Mouse (Mus musculus) forebrain, embryonic 14.5 days (tissue): ENCODE results near the gene Ndufa10. TPM values are rescaled to one million over a fixed set of nuclear protein-coding genes. Genes with fewer than 3 reads are reported as not detected.

Experiments
- ATAC-seq: fragments of 200-750 bp; cut with Nextera tagmentation; 2 replicates; pipeline ENCODE4 v1.8.0; 2017; ENCODE audit warnings: mild to moderate bottlenecking, moderate library complexity
- DNase-seq: peaks from one replicate; pipeline ENCODE4 v3.0.0-alpha.2; 2015; ENCODE audit warnings: low spot score
- H3K27ac ChIP-seq: fragments of 300-500 bp; sonication (generic); 2 replicates; pipeline ENCODE4 v1.5.1; 2014; ENCODE audit warnings: low read depth, mild to moderate bottlenecking, control low read depth, low read length, moderate library complexity
- H3K27me3 ChIP-seq: fragments of 300-500 bp; sonication (generic); replicated peaks from 2 replicates; pipeline ENCODE4 v1.6.1; 2014; ENCODE audit warnings: low read length, control low read depth, mixed read lengths; ENCODE audit not compliant: control insufficient read depth, insufficient read depth
- H3K36me3 ChIP-seq: fragments of 300-500 bp; sonication (generic); 2 replicates; pipeline ENCODE4 v1.6.1; 2014; ENCODE audit warnings: low read length, control low read depth; ENCODE audit not compliant: control insufficient read depth, insufficient read depth
- H3K4me1 ChIP-seq: fragments of 300-500 bp; sonication (generic); 2 replicates; pipeline ENCODE4 v1.6.1; 2014; ENCODE audit warnings: antibody characterized with exemption, low read length, control low read depth; ENCODE audit not compliant: control insufficient read depth, insufficient read depth
- H3K4me2 ChIP-seq: fragments of 300-500 bp; sonication (generic); 2 replicates; pipeline ENCODE4 v1.6.1; 2014; ENCODE audit warnings: mild to moderate bottlenecking, control low read depth, low read length
- H3K4me3 ChIP-seq: fragments of 300-500 bp; sonication (generic); 2 replicates; pipeline ENCODE4 v1.5.1; 2014; ENCODE audit warnings: low read depth, low read length, control low read depth
- H3K9ac ChIP-seq: fragments of 300-500 bp; sonication (generic); 2 replicates; pipeline ENCODE4 v1.6.1; 2014; ENCODE audit warnings: mild to moderate bottlenecking, low read length, control low read depth, moderate library complexity
- H3K9me3 ChIP-seq: fragments of 300-500 bp; sonication (generic); replicated peaks from 2 replicates; pipeline ENCODE4 v1.6.1; 2016; ENCODE audit warnings: low read length, control low read depth, mixed read lengths; ENCODE audit not compliant: control insufficient read depth
- WGBS: fragments of 180-500 bp; shearing (Covaris S2); extraction: QIAGEN DNeasy Blood & Tissue Kit; methylation state at CpG from one replicate; pipeline ENCODE4 v1.1.7; 2014; 5-methylcytosine and 5-hydroxymethylcytosine counted together
- microRNA-seq: library from miRNA; unstranded; fragments of <30 nt; microRNA quantifications from one replicate; pipeline ENCODE4, GENCODE M21; 2016
- polyA plus RNA-seq: library from polyadenylated mRNA; unstranded; fragments of >200 nt; fragmentation: Nextera tagmentation; extraction: Ambion mirVana; gene quantifications from 2 replicates; pipeline ENCODE4 v1.2.1, GENCODE M21; 2014

The Ndufa10 gene
- polyA plus RNA-seq, 1 experiment from 2014 or later: 311 TPM

GRCm38 (mm10) chr1:92398601-92399000 lies 75.1 kb downstream of the Ndufa10 start:
- no peak for ATAC-seq
- Histone ChIP-seq H3K27ac (no peak overlapping the region), H3K4me3 (no peak overlapping the region), H3K36me3 (no peaks in the 10 kb centered on the region), H3K4me1 (0 out of 2 replicates have a peak, but pooled peaks cover 9% of the 10 kb centered on the region), H3K9ac (no peak overlapping the region), H3K27me3 (no peaks in the 10 kb centered on the region), H3K4me2 (no peak overlapping the region), H3K9me3 (no peaks in the 10 kb centered on the region)
- no peak for DNase-seq
- WGBS: 38% methylated on average over 7 of the region's 7 CpGs

GRCm38 (mm10) chr1:92397511-92398051 lies 76.1 kb downstream of the Ndufa10 start:
- Histone ChIP-seq H3K27me3 (no peaks in the 10 kb centered on the region), H3K36me3 (no peaks in the 10 kb centered on the region), H3K4me3 (no peak overlapping the region), H3K4me1 (0 out of 2 replicates have a peak, but pooled peaks cover 9% of the 10 kb centered on the region), H3K27ac (0 out of 2 replicates have a peak overlapping the region, but pooled peaks have one; percentile 5), H3K4me2 (0 out of 2 replicates have a peak overlapping the region, but pooled peaks have one; percentile 1), H3K9ac (no peak overlapping the region), H3K9me3 (no peaks in the 10 kb centered on the region)
- 3% methylated on average over 12 of the region's 12 CpGs for WGBS
- ATAC-seq: peak; percentile 76
- DNase-seq: peak; percentile 74

- Histone ChIP-seq H3K9me3 (no peaks in the 10 kb centered on the region), H3K9ac (no peak overlapping the region), H3K4me3 (no peak overlapping the region), H3K4me1 (0 out of 2 replicates have a peak, but pooled peaks cover 9% of the 10 kb centered on the region), H3K27ac (no peak overlapping the region), H3K36me3 (no peaks in the 10 kb centered on the region), H3K4me2 (no peak overlapping the region), H3K27me3 (no peaks in the 10 kb centered on the region)
- ATAC-seq (no peak), DNase-seq (no peak)
- WGBS: 84% methylated on average over 3 of the region's 3 CpGs
These were observed 79.4 kb downstream of the Ndufa10 start for GRCm38 (mm10) chr1:92394279-92394678.

GRCm38 (mm10) chr1:92393166-92393565 lies 80.5 kb downstream of the Ndufa10 start:
- Histone ChIP-seq H3K9me3 (no peaks in the 10 kb centered on the region), H3K4me1 (0 out of 2 replicates have a peak, but pooled peaks cover 9% of the 10 kb centered on the region), H3K4me2 (no peak overlapping the region), H3K27ac (no peak overlapping the region), H3K9ac (no peak overlapping the region), H3K4me3 (no peak overlapping the region), H3K36me3 (no peaks in the 10 kb centered on the region), H3K27me3 (no peaks in the 10 kb centered on the region)
- no peak for ATAC-seq
- 90% methylated on average over 6 of the region's 6 CpGs for WGBS
- DNase-seq: no peak

Small RNA genes lying within 50 kb of the gene (microRNA-seq; reads per million reads assigned to microRNA genes)
- 4.2 reads per million, percentile 23 among the genes with 10 or more reads in this experiment for gene Mir6900

Other genes starting within 250 kb of the Ndufa10 start
- not detected in 2 replicates for gene Olfr1416, start 11.3 kb upstream of the Ndufa10 start, polyA plus RNA-seq
- gene Olfr1415, start 22.2 kb upstream of the Ndufa10 start, polyA plus RNA-seq: not detected in 2 replicates
- not detected in 2 replicates for gene Olfr1414, start 44.8 kb upstream of the Ndufa10 start, polyA plus RNA-seq
- not detected in 2 replicates for gene Olfr1413, start 97.5 kb upstream of the Ndufa10 start, polyA plus RNA-seq
- not detected in 2 replicates for gene Olfr1412, start 111.9 kb upstream of the Ndufa10 start, polyA plus RNA-seq
- not detected in 2 replicates for gene Olfr1411, start 120.6 kb upstream of the Ndufa10 start, polyA plus RNA-seq
- gene Olfr1410, start 131.9 kb upstream of the Ndufa10 start, polyA plus RNA-seq: not detected in 2 replicates
- gene Olfr12, start 143.9 kb upstream of the Ndufa10 start, polyA plus RNA-seq: not detected in 2 replicates
- gene Cops9, start 168.1 kb upstream of the Ndufa10 start, polyA plus RNA-seq: 509 and 677 TPM in 2 replicates
- gene Otos, start 175.0 kb upstream of the Ndufa10 start, polyA plus RNA-seq: 0.11 TPM in 1 of 2 replicates, not detected in the other